Mouse (Mus musculus) bone marrow, adult 2 months (tissue): Measurements from ENCODE around the gene Tshz2.

Experiments
- CTCF ChIP-seq: fragments of 200-500 bp; IDR thresholded peaks from 2 replicates; pipeline ENCODE4 v1.5.1; 2011; ENCODE audit warnings: low read length, control low read depth; ENCODE audit not compliant: control insufficient read depth, insufficient read depth
- POLR2A ChIP-seq: fragments of 200-500 bp; IDR thresholded peaks from 2 replicates; pipeline ENCODE4 v1.6.1; 2011; ENCODE audit warnings: low read depth, mild to moderate bottlenecking, control low read depth, low read length, borderline replicate concordance; ENCODE audit not compliant: control insufficient read depth

DNA sequence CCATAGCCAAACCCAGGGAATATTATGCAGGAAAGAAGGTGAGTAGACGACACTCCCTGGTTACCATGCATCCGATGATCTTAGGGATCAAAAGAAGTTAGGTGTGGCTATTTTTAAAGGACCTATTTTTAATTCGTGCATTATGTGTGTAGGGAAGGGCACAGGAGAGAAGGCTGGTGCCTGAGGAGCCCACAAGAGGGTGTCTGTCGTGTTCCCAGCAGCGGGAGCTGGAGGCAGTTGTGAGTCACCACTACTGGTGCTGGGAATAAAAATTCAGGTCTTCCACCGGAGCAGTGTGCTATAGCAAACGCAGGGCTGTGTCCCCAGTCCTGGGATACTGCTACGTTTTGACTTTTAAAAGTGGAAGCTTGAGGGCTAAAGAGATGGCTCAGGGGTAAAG, 9.6 kb downstream of the Tshz2 start:
- no peak for TF ChIP-seq POLR2A
- no peak for TF ChIP-seq CTCF
